ENCODE assay signal across 8 mouse cellular contexts in genomic region chrX:73227914-73228605, GRCm38 (mm10). TPM values are rescaled to one million over a fixed set of nuclear protein-coding genes. Genes with fewer than 3 reads are reported as not detected.
A peak's percentile ranks its signal among the peaks of the same experiment; 100 is the strongest.
DNase-seq lines count a peak whose midpoint lies in the region; ATAC-seq and TF ChIP-seq lines count a peak whose summit lies in the region.

TSS of gene F8a (plus strand) at chrX:73228291.

- TF ChIP-seq CTCF in brain, embryonic 14.5 days (IDR thresholded peaks at IDR 0.05; ENCODE audit: borderline replicate concordance, extremely low read depth, insufficient read depth, insufficient read length): no peak
- TF ChIP-seq CTCF in liver, adult 2 months (IDR thresholded peaks at IDR 0.05; ENCODE audit: low read depth, low read length): no peak

- H3K9me3 ChIP-seq in heart, embryonic 11.5 days (replicated peaks; ENCODE audit: control insufficient read depth, low read length): no peaks in the 10 kb centered on the region
- H3K9me3 ChIP-seq in kidney, embryonic 16.5 days (ENCODE audit: low read length): no peaks in the 10 kb centered on the region

- H3K27ac ChIP-seq in heart, embryonic 11.5 days (ENCODE audit: low read depth, low read length): peak within 1 kb of the TSS; percentile 73
- H3K27ac ChIP-seq in kidney, embryonic 16.5 days (ENCODE audit: low read length): peak within 1 kb of the TSS; percentile 90
- peak within 1 kb of the TSS; percentile 96 for H3K27ac ChIP-seq in liver, adult 2 months (replicated peaks; ENCODE audit: insufficient read depth, low read depth, low read length)

- H3K4me3 ChIP-seq in heart, embryonic 11.5 days (ENCODE audit: low read depth, low read length): peak within 1 kb of the TSS; percentile 58
- H3K4me3 ChIP-seq in kidney, embryonic 16.5 days (ENCODE audit: low read length): peak within 1 kb of the TSS; percentile 60
- H3K4me3 ChIP-seq in liver, adult 2 months (ENCODE audit: insufficient read depth, low read depth, low read length): peak within 1 kb of the TSS; percentile 98

- H3K36me3 ChIP-seq in heart, embryonic 11.5 days (ENCODE audit: control insufficient read depth, insufficient read depth, low read length): no peaks in the 10 kb centered on the region
- H3K36me3 ChIP-seq in kidney, embryonic 16.5 days (ENCODE audit: insufficient read depth, low read length): no peaks in the 10 kb centered on the region
- no peaks in the 10 kb centered on the region for H3K36me3 ChIP-seq in liver, adult 2 months (ENCODE audit: control insufficient read depth, insufficient read depth, low read length)

- H3K27me3 ChIP-seq in heart, embryonic 11.5 days (ENCODE audit: control insufficient read depth, insufficient read depth, low read length): peaks cover 10% of the 10 kb centered on the region
- H3K27me3 ChIP-seq in kidney, embryonic 16.5 days (ENCODE audit: insufficient read depth, low read length): no peaks in the 10 kb centered on the region; the same call in 1 of the 2 replicates
- H3K27me3 ChIP-seq in liver, adult 2 months (ENCODE audit: control insufficient read depth, insufficient read depth, low read length): no peaks in the 10 kb centered on the region

- TF ChIP-seq POLR2A in brain, embryonic 14.5 days (IDR thresholded peaks at IDR 0.05; ENCODE audit: borderline replicate concordance, extremely low read depth, insufficient read depth, insufficient read length, poor library complexity, severe bottlenecking): peak; percentile 52; the same call in 1 of the 2 replicates
- 0 out of 2 replicates have a peak, but pooled peaks have one; percentile 61 for TF ChIP-seq POLR2A in liver, adult 2 months (IDR thresholded peaks at IDR 0.05; ENCODE audit: extremely low read depth, insufficient read depth, low read length)

- H3K4me1 ChIP-seq in heart, embryonic 11.5 days (ENCODE audit: control insufficient read depth, insufficient read depth, low read length): no peaks in the 10 kb centered on the region
- peaks cover 5% of the 10 kb centered on the region; the same call in 1 of the 2 replicates for H3K4me1 ChIP-seq in kidney, embryonic 16.5 days (ENCODE audit: insufficient read depth, low read length)
- peaks cover 4% of the 10 kb centered on the region for H3K4me1 ChIP-seq in liver, adult 2 months (ENCODE audit: control insufficient read depth, insufficient read depth, low read length)

- peak within 1 kb of the TSS; percentile 81 for H3K4me2 ChIP-seq in heart, embryonic 11.5 days
- H3K4me2 ChIP-seq in kidney, embryonic 16.5 days (replicated peaks; ENCODE audit: low read depth, low read length): peak within 1 kb of the TSS; percentile 75

- 10% methylated on average over 35 of the region's 39 CpGs for WGBS in heart, embryonic 11.5 days (ENCODE audit: insufficient replicate concordance)
- WGBS in kidney, embryonic 16.5 days: 15% methylated on average over 39 of the region's 39 CpGs
- 1% methylated on average over 28 of the region's 39 CpGs for WGBS in liver, adult 2 months

- DNase-seq in CD4-positive helper T cell, adult 2 months (ENCODE audit: low read depth, low spot score): peak; percentile 93
- DNase-seq in brain, embryonic 14.5 days (ENCODE audit: low read depth): peak; percentile 94
- DNase-seq in liver, adult 2 months (ENCODE audit: extremely low read depth, low read depth, low spot score): peak; percentile 66
- peak; percentile 79 to 81 for DNase-seq in spleen, postnatal 36 days (ENCODE audit: low spot score in 2 of 2)

- peak within 1 kb of the TSS; percentile 72 for H3K9ac ChIP-seq in heart, embryonic 11.5 days (ENCODE audit: low read depth, low read length)
- H3K9ac ChIP-seq in kidney, embryonic 16.5 days (replicated peaks; ENCODE audit: low read length): peak within 1 kb of the TSS; percentile 73
- peak within 1 kb of the TSS; percentile 97 for H3K9ac ChIP-seq in liver, adult 2 months (ENCODE audit: low read depth, low read length)

- no peaks in the 10 kb centered on the region for H3K79me2 ChIP-seq in liver, adult 2 months (ENCODE audit: control insufficient read depth, insufficient read depth, low read length)

- ATAC-seq in erythroblast, adult 5-6 weeks (replicated peaks; ENCODE audit: low FRiP score, poor library complexity, severe bottlenecking): peak; percentile 95
- peak; percentile 89 for ATAC-seq in heart, embryonic 11.5 days (replicated peaks; ENCODE audit: insufficient number of reproducible peaks, low FRiP score, low TSS enrichment)
- peak; percentile 95 for ATAC-seq in kidney, embryonic 16.5 days (ENCODE audit: low FRiP score, low TSS enrichment)
- ATAC-seq in monocyte, adult 5-6 weeks (replicated peaks; ENCODE audit: insufficient number of reproducible peaks, low FRiP score, low TSS enrichment, poor library complexity, severe bottlenecking): peak; percentile 100

RNA-seq across cellular contexts. Expression of gene F8a, which starts in this region (rescaled TPM):
- polyA plus RNA-seq in brain, embryonic 14.5 days (2012; rRNA removed): 19.7 and 22.1 TPM in 2 replicates
- 2.5 TPM in 1 of 2 replicates, not detected in the other for total RNA-seq in erythroblast, adult 5-6 weeks (2015; ENCODE audit: low replicate concordance)
- 0.42 and 0.51 TPM in 2 replicates for total RNA-seq in erythroblast, adult 5-6 weeks (2017; ENCODE audit: low replicate concordance)
- 8.4 and 9.2 TPM in 2 replicates for polyA plus RNA-seq in heart, embryonic 11.5 days (2014; fragmentation: Nextera tagmentation; extraction: Ambion mirVana)
- 10.6 and 10.7 TPM in 2 replicates for polyA plus RNA-seq in kidney, embryonic 16.5 days (2015; fragmentation: Nextera tagmentation; extraction: Ambion mirVana)
- total RNA-seq in liver, adult 2 months (2014; rRNA removed): 3.2 and 3.6 TPM in 2 replicates
- 7.1 and 8.0 TPM in 2 replicates for polyA plus RNA-seq in liver, adult 2 months (2012; rRNA removed)
- 2.7 to 6.9 TPM (median 4.8 TPM) in 3 replicates for total RNA-seq in monocyte, adult 5-6 weeks (2017)

Comparison
In these comparisons a context has a peak if more than half of its experiments do, and no peak if none do; other contexts are left out.
1. Peak in every context shown above with its lines: DNase-seq, ATAC-seq, H3K4me3 ChIP-seq and H3K27ac ChIP-seq.